Mouse (Mus musculus) midbrain, postnatal 0 days (tissue): ENCODE measurements around the gene Mthfsd. TPM values are rescaled to one million over a fixed set of nuclear protein-coding genes. Genes with fewer than 3 reads are reported as not detected.
A peak's percentile ranks its signal among the peaks of the same experiment; 100 is the strongest.
"Not testable (repeated sequence)": the region's sequence is repeated elsewhere in the genome, so short reads cannot be mapped to it uniquely, and the experiment has no call there.

Experiments
- ATAC-seq: fragments of 200-750 bp; cut with Nextera tagmentation; 2 replicates; pipeline ENCODE4 v1.8.0; 2017; ENCODE audit warnings: moderate number of reproducible peaks, mild to moderate bottlenecking, moderate TSS enrichment, moderate library complexity; ENCODE audit not compliant: low FRiP score
- DNase-seq: peaks from one replicate; pipeline ENCODE4 v3.0.0-alpha.2; 2015; ENCODE audit warnings: low spot score
- H3K27ac ChIP-seq: fragments of 300-500 bp; sonication (generic); 2 replicates; pipeline ENCODE4 v1.5.1; 2014; ENCODE audit warnings: low read depth, mild to moderate bottlenecking, low read length, mixed read lengths
- H3K27me3 ChIP-seq: fragments of 300-500 bp; sonication (generic); 2 replicates; pipeline ENCODE4 v1.6.1; 2014; ENCODE audit warnings: low read length, control low read depth, mixed read lengths; ENCODE audit not compliant: insufficient read depth
- H3K36me3 ChIP-seq: fragments of 300-500 bp; sonication (generic); 2 replicates; pipeline ENCODE4 v1.6.1; 2014; ENCODE audit warnings: low read length, control low read depth, mixed read lengths; ENCODE audit not compliant: insufficient read depth
- H3K4me1 ChIP-seq: fragments of 300-500 bp; sonication (generic); 2 replicates; pipeline ENCODE4 v1.6.1; 2014; ENCODE audit warnings: mild to moderate bottlenecking, control low read depth, antibody characterized with exemption, low read length, mixed read lengths; ENCODE audit not compliant: insufficient read depth
- H3K4me2 ChIP-seq: fragments of 300-500 bp; sonication (generic); 2 replicates; pipeline ENCODE4 v1.6.1; 2014; ENCODE audit warnings: low read depth, mild to moderate bottlenecking, low read length, mixed read lengths; ENCODE audit not compliant: poor library complexity, severe bottlenecking
- H3K4me3 ChIP-seq: fragments of 300-500 bp; sonication (generic); 2 replicates; pipeline ENCODE4 v1.5.1; 2014; ENCODE audit warnings: low read depth, mild to moderate bottlenecking, low read length, moderate library complexity
- H3K9ac ChIP-seq: fragments of 300-500 bp; sonication (generic); replicated peaks from 2 replicates; pipeline ENCODE4 v1.6.1; 2014; ENCODE audit warnings: mild to moderate bottlenecking, low read length, moderate library complexity, mixed read lengths; ENCODE audit not compliant: poor library complexity, severe bottlenecking
- H3K9me3 ChIP-seq: fragments of 300-500 bp; sonication (generic); 2 replicates; pipeline ENCODE4 v1.6.1; 2016; ENCODE audit warnings: low read length, control low read depth
- CTCF ChIP-seq: IDR thresholded peaks from 2 replicates; pipeline ENCODE4 v1.5.1; 2016; ENCODE audit warnings: antibody characterized with exemption, mild to moderate bottlenecking
- WGBS: fragments of 180-500 bp; shearing (Covaris S2); extraction: QIAGEN DNeasy Blood & Tissue Kit; methylation state at CpG from one replicate; pipeline ENCODE4 v1.1.7; 2014; 5-methylcytosine and 5-hydroxymethylcytosine counted together
- polyA plus RNA-seq: library from polyadenylated mRNA; unstranded; fragments of >200 nt; fragmentation: Nextera tagmentation; extraction: Ambion mirVana; gene quantifications from 2 replicates; pipeline ENCODE4 v1.2.1, GENCODE M21; 2015
- total RNA-seq: library from RNA; depleted of rRNA; stranded (reverse); fragments of >200 nt; gene quantifications from 2 replicates; pipeline ENCODE4 v1.2.3, GENCODE M21; 2014; rRNA removed

Gene Mthfsd
- total RNA-seq (53.4 and 67.1 TPM in 2 replicates), polyA plus RNA-seq (34.6 and 37.2 TPM in 2 replicates)

DNA sequence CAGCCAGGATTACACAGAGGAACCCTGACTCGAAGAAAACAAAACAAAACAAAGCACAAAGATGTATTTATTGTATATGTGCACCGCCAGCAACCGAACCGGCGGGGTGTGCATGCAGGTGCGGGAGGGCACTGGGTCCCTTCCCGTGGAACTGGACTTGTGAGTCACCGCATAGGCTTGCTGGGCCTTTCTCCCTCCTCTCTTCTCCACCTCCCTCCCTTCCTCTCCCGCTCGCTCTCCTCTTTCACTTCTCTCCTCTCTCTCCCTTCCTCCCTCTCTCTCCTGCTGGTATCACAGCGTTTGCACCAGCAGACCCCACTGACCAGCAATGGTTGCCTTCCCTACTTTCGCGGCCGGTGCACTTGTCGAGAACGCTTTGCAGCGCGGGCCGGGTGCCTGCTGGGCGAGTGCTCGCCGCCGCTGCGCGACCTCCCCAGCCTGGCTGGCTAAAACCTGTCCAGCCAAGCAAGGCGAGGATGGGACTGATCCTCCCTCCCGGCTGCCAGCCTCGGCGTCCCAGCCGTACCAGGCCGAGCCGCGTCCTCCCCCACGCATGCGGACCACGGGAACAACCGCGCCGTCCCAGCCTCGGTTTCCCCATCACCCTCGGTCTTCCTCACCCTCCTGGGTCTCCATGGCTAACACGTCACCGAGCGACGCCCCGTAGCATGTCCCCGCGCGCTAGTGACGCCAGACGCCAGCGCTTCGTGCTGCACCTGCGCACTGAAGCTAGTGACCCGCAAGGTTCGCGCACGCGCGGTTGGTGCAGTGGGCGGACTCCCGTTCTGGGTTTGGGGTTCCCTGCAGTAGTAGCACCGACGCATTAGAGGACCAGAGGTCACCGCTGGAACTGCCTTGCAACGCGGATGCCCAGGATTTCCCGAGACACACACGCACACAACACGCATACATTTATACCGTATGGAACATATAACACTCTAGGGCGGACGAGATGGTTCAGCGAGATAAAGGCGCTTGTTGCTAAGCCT lies at the start of gene Mthfsd:
TSS of gene Mthfsd (minus strand) at position 725 of the 989 bp plus-strand sequence.
- Histone ChIP-seq H3K9ac (peak within 1 kb of the TSS; percentile 78), H3K4me1 (peaks cover 5% of the 10 kb centered on the region; the same call in 1 of the 2 replicates), H3K36me3 (peaks cover 3% of the 10 kb centered on the region), H3K4me3 (peak within 1 kb of the TSS; percentile 70), H3K4me2 (peak within 1 kb of the TSS; percentile 88), H3K27me3 (0 out of 2 replicates have a peak, but pooled peaks cover 6% of the 10 kb centered on the region), H3K9me3 (no peaks in the 10 kb centered on the region), H3K27ac (peak within 1 kb of the TSS; percentile 85)
- ATAC-seq (peak; percentile 94), DNase-seq (peak; percentile 99)
- 1% methylated on average over 75 of the region's 75 CpGs for WGBS
- peak; percentile 31; the same call in 1 of the 2 replicates for TF ChIP-seq CTCF

DNA sequence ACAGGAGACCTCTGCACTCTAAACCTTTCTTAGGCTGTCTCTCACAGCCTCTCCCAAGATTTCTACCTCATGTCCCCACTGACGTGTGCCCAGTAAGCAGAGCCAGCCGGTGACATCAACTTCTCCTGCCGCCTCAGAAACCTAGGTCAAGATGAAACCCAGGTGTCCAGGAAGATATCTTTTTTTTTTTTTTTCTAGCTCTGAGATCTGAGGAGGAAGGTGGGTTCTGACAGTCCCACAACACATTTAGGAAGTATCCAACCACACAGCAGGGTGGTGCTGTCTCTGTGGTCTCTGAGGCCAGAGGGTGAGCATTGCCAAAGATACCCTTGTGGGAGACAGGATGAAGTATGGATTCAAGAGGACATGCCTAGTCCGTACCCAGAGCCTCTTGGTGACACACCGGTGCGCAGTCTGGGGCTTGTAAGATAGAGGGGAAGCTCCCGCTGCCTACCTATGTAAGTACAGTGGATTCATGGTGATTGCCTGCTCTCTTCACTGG lies 48.8 kb upstream of the Mthfsd start:
- no peak overlapping the region for H3K27ac ChIP-seq
- H3K9me3 ChIP-seq = no peaks in the 10 kb centered on the region
- ATAC-seq (no peak), DNase-seq (no peak)
- H3K4me3 ChIP-seq = no peak overlapping the region
- no peaks in the 10 kb centered on the region for H3K36me3 ChIP-seq
- no peak for TF ChIP-seq CTCF
- H3K9ac ChIP-seq = no peak overlapping the region
- H3K4me2 ChIP-seq = no peak overlapping the region
- H3K4me1 ChIP-seq = no peaks in the 10 kb centered on the region
- WGBS = 94% methylated on average over 7 of the region's 7 CpGs
- no peaks in the 10 kb centered on the region for H3K27me3 ChIP-seq

DNA sequence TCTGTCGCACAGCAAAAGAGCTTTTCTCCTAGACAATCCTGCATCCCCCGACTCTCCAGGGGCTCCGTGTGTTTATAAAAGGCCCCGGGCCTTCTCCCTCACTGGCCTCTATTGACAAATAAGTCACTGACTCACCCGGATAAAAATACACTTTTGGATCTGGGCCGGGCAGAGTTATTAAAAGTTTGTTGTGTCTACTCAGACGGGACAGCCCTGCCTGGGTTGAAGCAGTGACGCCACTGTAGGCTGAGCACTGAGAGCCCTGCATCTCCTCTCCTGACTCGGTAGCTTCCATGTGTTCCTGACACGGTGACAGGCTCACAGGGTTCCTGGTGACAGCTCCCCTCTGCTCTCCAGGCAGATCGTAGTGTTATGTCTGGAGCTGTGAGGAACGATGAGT lies 44.2 kb upstream of the Mthfsd start:
- Histone ChIP-seq H3K36me3 (no peaks in the 10 kb centered on the region), H3K27me3 (0 out of 2 replicates have a peak, but pooled peaks cover 5% of the 10 kb centered on the region), H3K9me3 (no peaks in the 10 kb centered on the region), H3K4me2 (no peak overlapping the region), H3K4me1 (no peaks in the 10 kb centered on the region), H3K9ac (no peak overlapping the region), H3K27ac (no peak overlapping the region), H3K4me3 (no peak overlapping the region)
- DNase-seq (no peak), ATAC-seq (no peak)
- TF ChIP-seq CTCF = no peak
- WGBS = 70% methylated on average over 12 of the region's 12 CpGs

DNA sequence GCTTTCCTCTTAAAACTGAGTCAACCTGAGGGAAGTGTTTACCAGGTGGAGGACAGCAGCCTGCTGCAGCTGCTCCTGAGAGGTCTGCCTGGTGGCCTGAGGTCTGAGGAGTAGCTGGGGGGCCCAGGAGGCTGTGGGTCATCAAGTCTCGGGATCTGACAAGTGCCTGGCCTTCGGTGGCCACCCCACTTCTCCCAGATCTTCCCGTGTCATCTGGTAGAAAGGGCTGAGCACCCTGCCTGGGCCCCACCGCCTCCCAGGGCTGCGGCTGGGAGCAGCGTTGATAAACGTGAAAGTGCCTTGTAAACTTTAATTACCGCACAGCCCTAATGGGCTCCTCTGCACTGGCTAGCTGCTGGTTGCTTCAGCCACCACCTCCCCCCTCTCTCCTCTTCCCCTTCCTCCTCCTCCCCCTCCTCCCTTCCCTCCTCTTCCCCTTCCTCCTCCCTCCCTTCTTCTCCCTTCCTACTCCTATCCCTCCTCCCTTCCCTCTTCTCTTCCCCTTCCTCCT lies 40.4 kb upstream of the Mthfsd start:
- Histone ChIP-seq H3K4me2 (no peak overlapping the region), H3K36me3 (no peaks in the 10 kb centered on the region), H3K4me1 (no peaks in the 10 kb centered on the region), H3K9ac (no peak overlapping the region), H3K9me3 (no peaks in the 10 kb centered on the region), H3K27ac (no peak overlapping the region), H3K4me3 (no peak overlapping the region), H3K27me3 (0 out of 2 replicates have a peak, but pooled peaks cover 5% of the 10 kb centered on the region)
- ATAC-seq (no peak), DNase-seq (no peak)
- 64% methylated on average over 8 of the region's 8 CpGs for WGBS
- no peak for TF ChIP-seq CTCF

DNA sequence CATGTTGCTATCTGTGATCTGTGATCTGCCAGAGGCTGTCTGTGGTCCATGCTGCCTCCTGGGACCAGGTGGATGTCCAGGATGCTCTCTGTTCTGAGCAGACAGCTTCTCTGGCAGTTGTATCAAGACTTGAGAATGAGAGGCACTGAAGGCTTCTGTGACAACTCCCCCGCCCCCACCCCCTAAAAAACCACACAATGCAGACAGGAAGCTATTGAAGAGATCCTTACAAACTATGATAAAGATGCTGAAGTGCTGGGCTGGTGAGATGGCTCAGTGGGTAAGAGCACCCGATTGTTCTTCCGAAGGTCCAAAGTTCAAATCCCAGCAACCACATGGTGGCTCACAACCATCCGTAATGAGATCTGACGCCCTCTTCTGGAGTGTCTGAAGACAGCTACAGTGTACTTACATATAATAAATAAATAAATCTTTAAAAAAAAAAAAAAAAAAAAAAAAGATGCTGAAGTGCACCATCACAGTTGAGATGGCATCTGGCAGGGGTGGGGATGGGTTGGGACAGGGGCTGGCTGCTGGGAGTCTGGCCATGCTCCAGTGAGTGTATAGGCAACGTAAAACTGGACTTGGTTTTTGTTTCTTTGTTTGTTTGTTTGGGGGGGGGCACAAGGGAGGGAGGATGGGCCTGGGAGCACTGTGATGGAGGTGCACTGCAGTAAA lies 37.4 kb upstream of the Mthfsd start:
- H3K4me3 ChIP-seq, H3K4me2 ChIP-seq, H3K27ac ChIP-seq, DNase-seq, H3K4me1 ChIP-seq, H3K36me3 ChIP-seq, H3K9me3 ChIP-seq, H3K9ac ChIP-seq, ATAC-seq: not testable (repeated sequence)
- peaks cover 12% of the 10 kb centered on the region; the same call in 1 of the 2 replicates for H3K27me3 ChIP-seq
- 81% methylated on average over 4 of the region's 6 CpGs for WGBS
